Mouse (Mus musculus) urinary bladder, adult 18-20 months (tissue): ENCODE measurements at regions not wholly inside any gene's neighbourhood (a gene's known extent, or its start where the extent isn't known, plus 50 kb on each side); places are given as distances from the start of the nearest gene placed in this dataset.
"Not testable (repeated sequence)": the region's sequence is repeated elsewhere in the genome, so short reads cannot be mapped to it uniquely, and the experiment has no call there.

ENCODE experiments used
- DNase-seq, 2 experiments: peaks; one replicate each; pipeline ENCODE4 v3.0.0; 2022; ENCODE audit warnings: low spot score in 2 of 2, mixed read lengths in 2 of 2

DNA sequence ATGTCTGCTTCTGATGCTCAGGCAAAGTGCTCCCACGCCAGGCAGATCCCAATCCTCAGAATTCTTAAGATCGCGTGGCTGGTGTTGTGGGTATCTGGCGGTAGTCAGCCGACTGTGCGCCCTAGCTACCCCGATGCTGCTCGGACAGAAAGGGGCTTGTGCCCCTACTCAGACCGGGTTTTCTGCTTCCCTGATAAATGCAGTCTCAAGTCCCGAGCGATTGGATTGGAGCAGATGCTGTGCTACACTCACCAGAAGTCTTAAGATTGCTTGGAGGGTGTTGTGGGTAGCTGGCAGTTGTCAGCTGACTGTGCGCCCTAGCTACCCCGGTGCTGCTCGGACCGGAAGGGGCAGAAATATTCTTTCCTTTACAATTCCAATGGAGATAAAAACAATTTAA lies 99.3 kb downstream of the Gm7489 start:
- DNase-seq: not testable (repeated sequence)

DNA sequence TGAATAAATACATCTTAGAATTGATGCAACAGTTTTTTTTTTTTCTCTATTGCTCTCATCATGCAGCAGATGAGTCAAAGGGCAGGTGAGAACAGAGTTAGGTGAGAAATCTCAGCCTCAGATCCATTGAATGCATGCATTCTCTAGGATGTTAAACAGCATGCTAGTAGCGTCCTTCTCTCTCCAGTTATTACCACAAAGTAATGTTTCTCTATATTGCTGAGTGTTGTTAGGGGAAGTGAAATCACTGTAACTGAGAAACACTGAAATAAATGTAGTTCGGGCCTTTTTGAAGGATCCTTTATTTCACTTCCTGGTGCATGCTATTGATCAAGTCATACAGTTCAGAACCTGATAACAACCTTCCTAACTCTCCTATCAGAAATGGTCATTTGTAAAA lies 105.2 kb downstream of the Gm7489 start:
- DNase-seq: no peak

DNA sequence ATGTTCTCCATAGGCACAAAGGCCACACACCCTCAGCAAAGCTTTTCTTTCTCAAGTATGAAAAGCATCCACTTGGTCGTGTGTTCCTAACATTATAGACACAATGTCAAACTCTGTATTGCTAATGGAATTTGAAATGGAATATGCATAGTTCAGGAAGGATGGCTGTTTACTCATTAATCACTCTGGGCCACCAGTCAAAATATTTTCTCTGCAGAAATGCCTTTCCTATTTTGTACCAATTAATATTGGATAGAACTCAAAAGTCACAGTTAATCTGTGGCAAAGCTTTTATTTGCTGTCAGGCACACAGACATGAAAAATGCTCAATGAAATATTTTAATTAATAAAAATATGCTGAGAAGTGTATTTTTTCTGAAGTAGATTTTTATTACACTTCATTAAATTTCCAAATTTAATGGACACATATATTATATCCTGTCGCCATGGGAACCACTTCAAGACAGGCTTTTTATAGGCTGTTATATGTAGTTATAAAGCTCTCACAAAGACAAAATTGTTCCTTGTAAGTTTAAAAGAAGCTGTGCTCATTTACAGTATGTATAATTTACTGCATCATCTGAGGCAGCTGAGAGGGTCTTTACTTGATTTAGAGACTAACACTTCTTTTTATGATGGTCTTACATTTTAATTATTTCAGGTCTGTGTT lies 110.6 kb downstream of the Gm7489 start:
- DNase-seq: no peak

DNA sequence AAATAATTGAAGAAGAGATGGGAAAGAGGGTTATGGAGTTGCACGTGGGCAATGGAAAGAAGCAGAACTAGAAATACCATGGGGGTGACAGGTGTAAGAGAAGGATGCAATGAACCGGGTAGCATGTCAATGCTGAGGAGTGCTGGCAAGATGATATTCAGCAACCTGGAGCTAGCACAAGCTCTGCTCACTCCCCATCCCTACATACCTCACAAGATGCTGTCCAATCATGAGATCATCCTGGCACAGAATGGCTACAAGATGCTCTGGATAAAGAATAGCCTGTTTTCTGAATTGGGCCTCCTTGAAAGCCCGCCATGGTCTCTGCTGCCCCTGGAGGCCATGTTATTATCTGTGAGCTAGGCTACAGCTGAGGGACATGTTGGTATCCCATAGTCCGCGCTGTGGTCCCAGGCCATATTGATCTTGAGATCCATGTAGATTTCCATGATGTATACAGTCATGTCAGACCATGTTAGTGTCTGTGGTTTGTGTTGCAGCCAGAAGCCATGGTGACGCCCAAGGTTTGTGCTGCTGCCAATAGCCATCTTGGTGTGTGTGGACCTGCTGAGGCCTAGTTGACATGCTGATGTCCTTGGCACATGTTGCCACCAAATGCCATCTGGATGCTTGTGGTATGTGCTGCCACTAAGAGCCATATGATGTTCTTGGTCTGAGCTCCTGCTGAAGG lies 114.0 kb downstream of the Gm7489 start:
- no peak for DNase-seq

DNA sequence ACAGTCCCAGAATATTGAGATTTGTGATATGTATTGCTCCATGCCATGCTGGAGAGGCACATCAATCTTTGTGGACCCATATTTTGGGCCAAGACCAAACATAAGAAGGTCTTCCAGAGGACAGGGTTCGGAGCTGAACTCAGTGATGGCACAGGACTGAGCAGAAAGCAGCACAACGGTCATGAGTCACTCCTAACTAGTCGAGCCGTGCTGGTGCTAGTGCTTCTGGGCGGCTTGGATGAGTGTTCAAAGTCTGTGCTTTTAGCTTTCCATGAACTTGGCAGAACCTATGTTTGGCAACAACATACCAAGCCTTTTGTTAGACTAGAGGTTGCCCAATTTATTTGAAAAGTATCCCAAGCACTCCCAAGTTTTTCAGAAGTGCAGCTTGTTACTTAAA lies 149.1 kb downstream of the Gm7489 start:
- DNase-seq: no peak

DNA sequence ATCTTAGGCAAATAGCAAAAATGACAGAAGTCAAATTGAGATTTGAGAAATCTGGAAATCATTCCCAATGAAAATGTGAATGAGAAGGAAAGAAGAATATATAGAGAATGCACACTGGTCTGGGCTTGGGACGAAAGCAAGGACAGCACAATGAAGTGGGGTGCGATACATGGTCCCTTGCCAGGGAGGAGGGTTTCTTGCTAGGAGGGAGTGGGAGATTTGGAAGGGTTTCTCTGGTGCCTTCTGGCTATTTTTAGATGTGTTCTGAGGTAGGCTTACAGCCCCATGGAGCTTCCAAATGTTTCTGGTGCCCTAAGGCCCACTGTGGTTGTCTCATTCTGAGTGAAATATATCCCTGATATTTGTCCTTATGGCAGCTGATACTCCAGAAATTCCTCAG lies 166.0 kb downstream of the Gm7489 start:
- DNase-seq: no peak

DNA sequence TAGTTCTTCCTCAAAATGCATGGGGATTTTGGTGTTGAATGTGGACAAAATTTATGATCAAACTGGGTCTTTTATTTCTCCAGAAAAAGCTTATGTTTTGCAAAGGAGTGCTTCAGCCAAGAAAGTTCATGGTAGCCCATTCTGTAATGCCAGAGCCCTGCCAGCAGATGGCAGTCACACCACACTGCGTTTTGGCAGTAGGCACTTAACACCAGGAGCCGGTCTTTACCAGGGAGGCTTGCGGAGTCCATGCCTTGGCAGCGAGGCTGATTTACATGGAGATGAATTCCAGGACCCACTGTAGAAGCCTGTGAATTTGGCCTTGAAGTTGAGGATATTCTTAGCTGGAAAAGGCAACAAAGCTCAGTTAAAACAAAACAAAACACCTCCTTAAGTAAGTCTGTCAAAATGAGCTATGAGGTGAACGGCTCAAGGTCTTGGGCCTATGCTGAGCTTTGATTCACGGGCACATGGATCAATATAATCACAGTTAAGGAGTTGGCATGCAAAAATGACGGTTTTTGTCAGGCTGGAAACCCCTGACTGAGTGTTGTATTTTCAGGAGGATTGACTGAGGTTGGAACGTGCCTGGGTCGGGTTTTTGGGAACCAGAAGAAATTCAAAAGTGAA lies 185.4 kb downstream of the Gm7489 start:
- DNase-seq: peak; percentile 29 to 39

DNA sequence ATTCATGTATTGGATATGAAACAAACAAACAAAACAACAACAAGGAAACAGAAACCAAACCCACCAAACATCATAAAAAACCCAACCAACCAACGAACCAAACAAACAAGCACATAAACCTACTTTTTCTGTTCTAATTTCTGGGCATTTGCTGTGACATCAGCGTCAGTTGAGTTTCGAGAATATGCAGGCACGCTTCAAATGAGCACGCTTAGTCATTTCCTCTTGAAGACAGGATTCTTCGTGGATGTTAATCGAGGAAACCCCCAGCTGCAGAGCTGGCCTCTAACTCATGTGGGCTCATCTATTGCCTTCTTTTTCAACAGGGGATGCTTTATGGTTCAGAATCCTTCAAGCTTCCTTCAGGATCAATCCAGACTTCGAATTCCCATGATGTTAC lies 187.0 kb downstream of the Gm7489 start:
- no peak for DNase-seq

DNA sequence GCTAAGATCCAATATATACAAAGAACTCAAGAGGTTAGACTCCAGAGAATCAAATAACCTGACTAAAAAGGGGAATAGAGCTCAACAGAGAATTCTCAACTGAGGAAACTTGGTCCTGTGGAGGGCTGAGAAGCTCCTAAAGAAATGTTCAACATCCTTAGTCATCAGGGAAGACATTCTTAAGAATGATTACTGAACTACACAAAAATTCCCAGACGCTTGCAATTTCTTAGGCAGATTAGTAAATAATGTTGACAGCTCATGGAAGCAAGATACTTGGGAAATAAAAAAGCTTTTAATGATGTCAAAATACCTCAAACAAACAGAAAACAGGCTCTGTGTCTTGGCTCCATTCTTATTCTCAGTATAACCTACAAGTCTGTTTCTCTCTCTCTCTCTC lies 206.6 kb downstream of the Gm7489 start:
- no peak for DNase-seq

DNA sequence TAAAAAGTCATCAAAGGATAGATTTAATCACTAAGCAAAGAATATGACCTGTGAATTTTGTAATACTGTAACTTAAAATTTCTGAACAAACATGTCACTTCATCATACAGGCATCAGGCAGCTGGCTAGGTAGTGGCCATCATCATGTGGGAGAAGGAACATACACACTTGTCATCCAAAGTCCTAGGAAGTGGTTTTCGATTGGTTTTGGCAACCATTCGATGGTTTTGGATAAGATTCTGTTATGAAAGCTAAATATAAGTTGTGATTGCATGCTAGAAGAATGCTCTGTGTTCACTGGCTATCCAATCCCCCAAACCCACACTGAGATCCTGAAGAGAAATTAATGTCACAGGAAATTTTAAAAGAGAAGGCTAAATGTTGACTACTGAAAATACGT lies 207.7 kb downstream of the Gm7489 start:
- no peak for DNase-seq

DNA sequence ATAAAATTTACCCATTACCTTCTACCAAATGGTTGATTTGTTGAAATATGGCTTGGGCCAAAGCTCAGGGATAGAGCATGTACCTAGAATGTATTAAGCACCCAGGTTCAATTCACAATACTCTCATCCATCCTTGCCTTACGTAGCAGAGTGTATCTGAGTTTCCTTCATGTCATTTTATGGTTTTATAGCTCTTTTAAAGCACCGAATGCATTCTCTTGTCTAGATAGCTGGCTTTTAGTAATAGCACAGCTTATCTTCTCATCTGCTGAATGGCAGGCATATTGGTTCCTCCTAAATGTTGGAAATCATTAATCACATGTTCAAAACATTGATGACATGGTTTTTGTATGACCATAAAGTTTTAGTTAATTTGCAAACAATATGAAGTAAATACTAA lies 212.8 kb downstream of the Gm7489 start:
- DNase-seq: no peak

DNA sequence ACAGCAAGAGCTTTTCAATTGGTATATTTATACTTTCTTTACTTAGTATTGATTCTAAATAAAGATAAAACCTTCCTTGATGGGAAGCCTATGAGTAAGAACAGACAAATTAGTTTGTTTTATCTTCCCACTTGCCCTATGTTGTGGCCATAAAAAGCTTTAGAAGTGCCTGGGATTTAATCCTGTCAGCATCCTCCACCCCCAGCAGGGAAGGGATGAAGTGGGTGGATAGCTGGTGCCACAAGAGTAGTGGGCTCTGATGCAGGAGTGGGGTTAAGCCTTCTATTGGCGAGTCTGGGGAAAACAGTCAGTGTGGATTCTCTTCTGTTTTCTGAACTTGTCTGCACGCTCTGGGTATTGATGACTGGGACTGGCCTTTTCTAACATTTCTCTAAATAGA lies 227.7 kb downstream of the Gm7489 start:
- peak in 1 of 2 experiments; percentile 2 for DNase-seq

DNA sequence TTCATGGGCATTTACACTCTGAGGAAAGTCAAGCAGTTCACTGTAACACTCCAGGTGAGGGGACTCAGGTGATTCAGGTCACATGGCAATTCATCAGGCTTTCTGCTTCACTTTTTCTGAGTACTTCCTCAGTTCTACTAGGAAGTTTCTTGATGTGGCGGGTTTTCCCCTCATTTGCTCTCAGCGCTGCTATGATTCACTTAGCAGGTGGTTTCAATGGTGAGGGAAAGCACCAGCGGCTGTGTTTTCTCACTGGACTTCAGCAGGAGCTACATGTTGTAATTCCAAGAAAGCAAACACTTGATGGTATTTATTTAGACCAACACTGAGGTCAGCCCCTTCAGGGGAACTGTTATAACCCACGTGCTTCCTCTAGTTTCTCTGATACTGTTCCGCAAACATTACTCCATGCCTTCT lies 229.4 kb downstream of the Gm7489 start:
- DNase-seq: no peak

DNA sequence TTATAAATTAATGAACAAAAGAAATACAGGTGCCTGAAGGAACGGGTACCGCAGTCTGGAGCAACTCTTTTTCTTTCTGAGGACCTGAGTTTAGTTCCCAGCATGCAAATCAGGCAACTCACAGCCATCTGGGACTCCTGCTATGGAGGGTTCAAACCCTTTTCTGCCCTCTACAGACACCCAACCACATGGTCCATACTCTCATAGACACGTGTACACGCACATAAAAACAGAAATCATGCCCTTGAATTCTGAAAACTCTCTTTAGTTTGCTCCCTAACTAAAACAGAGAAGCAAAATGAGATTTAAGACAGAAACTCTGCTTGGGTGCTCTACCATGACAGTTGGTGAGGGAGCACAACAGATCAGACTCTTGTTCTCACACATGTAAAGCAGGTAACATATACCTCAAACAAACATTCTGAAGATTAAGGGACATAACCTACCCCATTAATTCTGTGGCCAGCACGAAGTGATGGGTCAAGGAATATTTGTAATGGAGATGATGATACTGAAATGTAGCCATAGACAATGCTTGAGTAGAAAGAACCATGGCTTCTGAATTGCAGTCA lies 233.3 kb downstream of the Gm7489 start:
- DNase-seq: no peak

DNA sequence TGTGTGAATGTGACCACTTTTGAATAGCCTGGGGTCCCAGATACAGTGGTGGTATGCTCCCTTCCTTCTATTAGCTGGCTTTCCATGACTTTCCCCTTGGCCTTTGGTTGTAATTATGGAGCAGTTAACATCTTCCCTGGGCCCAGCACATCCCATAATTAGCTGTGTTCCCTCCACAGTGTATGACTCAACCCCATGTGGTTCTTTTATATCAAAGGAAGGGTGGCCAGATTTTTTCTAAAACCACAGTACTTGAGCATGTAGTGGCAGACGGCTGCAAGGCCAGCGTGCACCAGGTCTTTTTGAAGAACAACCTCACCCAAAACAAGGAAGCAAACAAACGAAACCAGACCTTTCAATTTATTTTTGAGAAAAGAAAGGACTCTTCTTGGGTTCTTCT lies 235.8 kb downstream of the Gm7489 start:
- DNase-seq: no peak

DNA sequence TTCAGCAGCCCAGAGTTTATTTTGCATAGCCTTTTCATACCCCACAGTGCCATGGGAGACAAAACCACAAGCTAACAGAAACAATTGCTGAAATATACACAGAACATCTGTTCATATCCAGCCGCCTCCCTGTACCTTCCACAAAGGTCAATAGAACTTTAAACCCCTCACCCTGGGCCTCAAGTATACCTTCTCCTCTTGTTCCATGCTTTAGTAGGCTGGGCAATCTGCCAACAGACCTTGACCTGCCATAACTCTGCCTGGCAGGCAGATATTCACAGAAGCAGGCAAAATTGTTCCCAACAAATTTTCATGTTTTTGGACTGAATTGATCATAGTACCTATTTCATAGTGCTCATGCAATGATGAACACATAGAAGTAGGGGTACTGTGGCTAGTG lies 279.6 kb downstream of the Gm7489 start:
- no peak for DNase-seq

DNA sequence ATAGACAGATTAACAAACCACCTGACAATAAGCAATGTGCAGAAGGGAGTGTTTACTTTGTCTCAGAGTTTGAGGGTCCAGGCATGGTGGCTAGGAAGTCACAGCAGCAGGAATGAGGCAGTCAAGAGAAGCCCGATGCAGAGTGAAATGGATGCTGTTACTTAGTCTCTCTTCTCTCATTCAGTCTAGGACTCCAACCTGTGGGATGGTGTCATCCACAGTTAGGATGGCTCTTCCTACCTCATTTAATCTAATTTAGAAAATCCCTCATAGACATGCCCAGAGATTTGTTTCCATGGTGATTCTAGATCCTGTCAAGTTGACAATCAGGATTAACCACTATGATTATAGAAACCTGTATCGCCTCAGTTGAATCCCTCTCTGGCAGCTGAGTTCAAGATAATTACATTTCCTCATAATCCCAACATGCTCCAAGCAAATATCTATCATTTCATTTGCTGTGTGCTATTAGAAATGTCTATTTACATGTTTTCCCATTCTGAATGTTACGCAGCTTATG lies 283.2 kb downstream of the Gm7489 start:
- DNase-seq: no peak

DNA sequence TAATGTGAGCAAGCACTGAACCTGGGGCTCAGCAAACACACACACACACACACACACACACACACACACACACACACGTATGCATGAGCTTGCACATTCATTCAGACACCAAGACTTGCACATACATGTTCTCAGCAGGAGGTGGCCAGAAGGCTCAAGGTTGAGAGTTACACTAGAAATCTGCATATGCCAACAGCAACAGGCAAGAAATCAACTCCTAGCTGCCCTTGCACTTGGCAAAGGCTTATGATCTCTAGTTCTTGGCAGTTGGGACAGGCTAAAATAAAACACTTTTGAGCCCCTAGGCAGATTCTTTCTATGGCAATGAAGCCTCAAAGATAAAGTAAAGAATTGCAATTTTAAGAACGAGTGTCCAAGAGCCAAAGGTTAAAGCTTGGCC lies 292.5 kb downstream of the Gm7489 start:
- DNase-seq: no peak

DNA sequence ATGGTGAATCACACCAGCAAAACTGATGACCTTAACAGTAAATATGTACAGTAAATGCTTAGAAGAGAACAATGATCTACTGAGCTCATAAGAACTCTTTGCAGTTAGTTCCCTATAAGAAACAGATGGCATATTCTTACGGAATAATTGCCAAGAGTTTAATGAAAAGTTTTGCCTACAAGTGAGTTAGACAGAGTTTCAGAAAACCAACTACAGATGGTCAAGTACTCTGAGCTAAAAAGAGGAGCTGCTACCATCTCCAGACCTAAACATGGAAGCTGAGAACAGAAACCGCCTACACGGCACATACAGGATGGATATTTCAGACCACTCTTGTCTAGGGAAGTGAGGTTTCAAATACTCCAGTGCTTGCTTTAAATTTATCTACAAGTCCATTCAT lies 293.1 kb downstream of the Gm7489 start:
- DNase-seq: no peak
